Mouse (Mus musculus): ENCODE results near the gene Pramel1. TPM values are rescaled to one million over a fixed set of nuclear protein-coding genes. Genes with fewer than 3 reads are reported as not detected.
"Not testable (repeated sequence)": the region's sequence is repeated elsewhere in the genome, so short reads cannot be mapped to it uniquely, and the experiment has no call there.

Pramel1 gene
- polyA plus RNA-seq, 1 experiment from 2014 or later, result not detected

DNA sequence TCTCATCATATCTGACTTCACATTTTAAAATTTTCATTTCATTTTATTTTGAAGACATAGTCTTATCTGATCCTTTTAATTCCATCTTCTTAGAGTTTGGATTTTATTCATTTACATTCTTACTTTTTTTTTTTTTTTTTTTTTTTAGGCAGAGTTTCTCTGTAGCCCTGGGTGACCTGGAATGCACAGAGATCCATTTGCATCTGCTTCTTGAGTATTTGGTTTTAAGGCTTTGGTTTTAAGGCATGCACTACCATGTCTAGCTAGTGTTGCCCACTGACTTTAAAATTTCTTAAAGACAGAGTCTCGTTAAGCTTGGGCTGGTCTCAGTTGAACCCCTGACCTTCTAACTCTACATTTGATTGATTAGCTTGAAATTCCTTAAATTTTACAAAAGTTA lies 19.4 kb downstream of the Pramel1 start:
- peaks cover 6% of the 10 kb centered on the region for H3K4me1 ChIP-seq (ENCODE audit: control insufficient read depth, insufficient read depth, low read length)
- H3K27ac ChIP-seq (ENCODE audit: low read length), result no peak overlapping the region
- no peaks in the 10 kb centered on the region for H3K27me3 ChIP-seq (ENCODE audit: control insufficient read depth, insufficient read depth, low read length)
- no peak overlapping the region for H3K9ac ChIP-seq (ENCODE audit: low read length)
- no peak for ATAC-seq (replicated peaks; ENCODE audit: extremely low read depth, insufficient read depth, low FRiP score)
- 95% methylated on average over 1 of the region's 1 CpGs for WGBS
- H3K9me3 ChIP-seq (replicated peaks; ENCODE audit: control insufficient read depth, low read length), result peaks cover 7% of the 10 kb centered on the region; the same call in 1 of the 2 replicates
- no peak overlapping the region for H3K4me2 ChIP-seq (ENCODE audit: low read depth, low read length)
- H3K4me3 ChIP-seq (ENCODE audit: low read length), result no peak overlapping the region
- H3K36me3 ChIP-seq (ENCODE audit: control insufficient read depth, insufficient read depth), result peaks cover 42% of the 10 kb centered on the region

DNA sequence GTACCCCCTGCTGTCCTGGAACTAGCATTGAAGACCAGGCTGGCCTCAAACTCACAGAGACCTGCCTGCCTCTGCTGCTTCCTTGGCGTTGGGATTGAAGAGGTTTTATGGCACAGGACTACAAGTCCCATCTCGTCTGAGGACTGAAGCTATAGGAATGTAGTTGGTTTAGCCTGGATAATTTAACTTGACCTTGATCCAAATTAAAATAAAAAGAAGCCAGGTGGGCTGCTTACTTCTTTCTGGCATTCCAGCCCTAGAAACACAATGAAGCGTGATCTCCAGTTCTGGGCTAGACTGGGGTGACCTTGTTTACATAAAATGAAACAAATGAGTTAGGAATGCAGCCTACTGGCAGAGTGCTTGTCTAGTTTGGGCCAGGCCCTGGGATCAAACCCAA lies 19.9 kb downstream of the Pramel1 start:
- Histone ChIP-seq H3K4me1 (ENCODE audit: control insufficient read depth, insufficient read depth, low read length) (peaks cover 6% of the 10 kb centered on the region), H3K4me3 (ENCODE audit: low read length) (no peak overlapping the region), H3K27ac (ENCODE audit: low read length) (no peak overlapping the region), H3K9me3 (replicated peaks; ENCODE audit: control insufficient read depth, low read length) (peaks cover 7% of the 10 kb centered on the region; the same call in 1 of the 2 replicates), H3K9ac (ENCODE audit: low read length) (no peak overlapping the region), H3K36me3 (ENCODE audit: control insufficient read depth, insufficient read depth) (peaks cover 47% of the 10 kb centered on the region), H3K27me3 (ENCODE audit: control insufficient read depth, insufficient read depth, low read length) (no peaks in the 10 kb centered on the region), H3K4me2 (ENCODE audit: low read depth, low read length) (no peak overlapping the region)
- ATAC-seq (replicated peaks; ENCODE audit: extremely low read depth, insufficient read depth, low FRiP score), result no peak
- WGBS, result 99% methylated on average over 3 of the region's 3 CpGs

DNA sequence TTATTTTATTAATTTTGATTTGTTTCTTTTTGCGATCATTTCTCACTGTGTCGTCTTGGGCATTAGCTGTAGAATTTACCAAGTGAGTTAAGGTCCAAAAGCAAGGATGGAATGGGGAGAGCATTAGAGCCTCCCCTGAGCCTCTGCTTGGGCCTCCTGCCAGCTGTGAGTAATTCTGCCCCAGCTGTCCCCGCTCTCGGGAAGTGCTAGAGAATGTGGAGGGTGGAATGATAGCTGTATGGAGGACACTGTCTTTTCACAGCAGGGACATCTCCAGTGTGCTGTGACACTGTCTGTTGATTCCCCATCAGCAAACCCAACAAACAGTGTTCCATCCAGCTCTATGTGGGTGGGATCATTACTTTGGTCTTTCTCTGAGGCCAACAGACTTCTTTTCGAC lies 32.5 kb downstream of the Pramel1 start:
- H3K9me3 ChIP-seq (replicated peaks; ENCODE audit: control insufficient read depth, low read length); H3K4me2 ChIP-seq (ENCODE audit: low read depth, low read length); H3K27ac ChIP-seq (ENCODE audit: low read length); H3K27me3 ChIP-seq (ENCODE audit: control insufficient read depth, insufficient read depth, low read length); H3K4me3 ChIP-seq (ENCODE audit: low read length); H3K4me1 ChIP-seq (ENCODE audit: control insufficient read depth, insufficient read depth, low read length); H3K36me3 ChIP-seq (ENCODE audit: control insufficient read depth, insufficient read depth); H3K9ac ChIP-seq (ENCODE audit: low read length): not testable (repeated sequence)
- 0 out of 2 replicates have a peak, but pooled peaks have one; percentile 14 for ATAC-seq (replicated peaks; ENCODE audit: extremely low read depth, insufficient read depth, low FRiP score)
- WGBS, result 50% methylated on average over 5 of the region's 5 CpGs

Other genes with a start within 250 kb of the Pramel1 start
- 7.6 and 7.9 TPM in 2 replicates for gene Prdm2, start 181.4 kb upstream of the Pramel1 start, polyA plus RNA-seq (2015; fragmentation: Nextera tagmentation; extraction: Ambion mirVana)
- 23.5 and 24.1 TPM in 2 replicates for gene Pdpn, start 94.9 kb upstream of the Pramel1 start, polyA plus RNA-seq (2015; fragmentation: Nextera tagmentation; extraction: Ambion mirVana)
- gene Lrrc38, start 44.7 kb upstream of the Pramel1 start, polyA plus RNA-seq (2015; fragmentation: Nextera tagmentation; extraction: Ambion mirVana), result 0.14 and 0.41 TPM in 2 replicates
- gene Pramef8, start 18.0 kb downstream of the Pramel1 start, polyA plus RNA-seq (2015; fragmentation: Nextera tagmentation; extraction: Ambion mirVana), result 11.6 and 13.4 TPM in 2 replicates
- not detected in 2 replicates for gene Oog4, start 55.9 kb downstream of the Pramel1 start, polyA plus RNA-seq (2015; fragmentation: Nextera tagmentation; extraction: Ambion mirVana)
- not detected in 2 replicates for gene Gm13043, start 116.9 kb downstream of the Pramel1 start, polyA plus RNA-seq (2015; fragmentation: Nextera tagmentation; extraction: Ambion mirVana)
- not detected in 2 replicates for gene Gm13040, start 141.5 kb downstream of the Pramel1 start, polyA plus RNA-seq (2015; fragmentation: Nextera tagmentation; extraction: Ambion mirVana)
- not detected in 2 replicates for gene BC080695, start 157.3 kb downstream of the Pramel1 start, polyA plus RNA-seq (2015; fragmentation: Nextera tagmentation; extraction: Ambion mirVana)
- gene Gm13057, start 157.3 kb downstream of the Pramel1 start, polyA plus RNA-seq (2015; fragmentation: Nextera tagmentation; extraction: Ambion mirVana), result not detected in 2 replicates
- gene Gm13083, start 220.6 kb downstream of the Pramel1 start, polyA plus RNA-seq (2015; fragmentation: Nextera tagmentation; extraction: Ambion mirVana), result not detected in 2 replicates

All from heart, embryonic 16.5 days (tissue).